Mouse (Mus musculus): ENCODE data around the gene Ltb4r2.
A peak's percentile ranks its signal among the peaks of the same experiment; 100 is the strongest.

Ltb4r2 gene

GRCm38 (mm10) chr14:55761163-55761562, at the start of gene Ltb4r2:
Gene Ltb4r2 (plus strand): TSS chr14:55761428.
- no peak for DNase-seq (ENCODE audit: low spot score in 2 of 2)

GRCm38 (mm10) chr14:55711786-55712185, 49.4 kb upstream of the Ltb4r2 start:
- DNase-seq (ENCODE audit: low spot score in 2 of 2): no peak

DNA sequence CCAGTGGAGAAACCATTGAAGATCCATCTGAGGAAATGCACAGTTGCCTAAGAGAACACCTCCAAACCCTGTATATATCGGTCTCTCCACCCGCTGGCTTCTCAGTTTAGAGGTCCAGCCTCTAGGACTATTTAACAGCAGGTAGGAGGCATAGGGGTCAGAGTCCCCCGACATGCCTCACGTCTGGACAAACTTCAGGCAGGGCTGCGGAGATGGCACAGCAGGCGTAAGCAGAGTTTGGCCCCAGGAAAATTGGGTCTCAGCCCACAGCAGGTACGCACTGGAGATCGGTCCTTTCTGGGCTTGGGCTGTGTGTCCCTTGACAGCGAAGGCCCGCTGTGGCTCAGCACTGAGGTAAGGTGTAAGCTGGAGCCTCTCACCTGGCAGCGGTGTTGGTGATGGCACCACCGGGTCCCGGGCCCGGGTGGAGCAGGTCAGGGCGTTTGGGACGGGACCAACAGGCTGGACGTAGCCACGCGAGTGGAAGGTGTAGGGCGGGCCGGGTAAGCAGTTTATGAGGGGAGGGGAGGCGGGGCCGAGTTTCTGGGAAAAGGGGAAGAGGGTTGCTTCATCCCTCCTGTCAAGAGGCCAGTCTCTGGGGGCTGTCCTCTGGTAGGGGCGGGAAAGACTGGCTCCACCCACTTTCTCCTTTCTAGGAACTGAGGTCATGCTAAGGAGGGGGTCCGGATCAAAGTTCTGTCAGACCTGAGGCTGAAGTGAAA, 48.1 kb upstream of the Ltb4r2 start:
- no peak for DNase-seq (ENCODE audit: low spot score in 2 of 2)

- DNase-seq (ENCODE audit: low spot score in 2 of 2): no peak
Measured at GRCm38 (mm10) chr14:55713729-55714122, 47.5 kb upstream of the Ltb4r2 start, which contains the start of gene Tgm1. Gene Tgm1 (minus strand): TSS chr14:55713926.

DNA sequence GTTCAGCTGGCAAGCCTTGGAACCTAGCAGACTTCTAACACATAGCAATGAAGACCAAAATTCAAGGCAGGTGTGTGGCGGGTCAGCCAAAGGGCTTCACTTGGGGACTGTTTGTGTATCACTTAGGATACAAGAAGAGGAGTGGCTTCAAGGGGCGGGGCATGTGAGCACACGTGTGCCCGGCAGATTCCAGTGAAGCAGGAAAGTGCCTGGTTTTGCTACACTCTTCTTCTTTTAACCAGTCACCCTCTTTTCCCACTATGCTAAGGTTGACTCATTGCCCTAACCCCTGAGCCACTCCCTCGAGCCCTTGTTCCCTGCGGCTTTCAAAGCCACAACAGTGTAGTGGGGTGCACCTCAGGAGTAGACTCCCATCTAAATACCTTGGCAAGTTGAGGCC, 46.3 kb upstream of the Ltb4r2 start:
- no peak for DNase-seq (ENCODE audit: low spot score in 2 of 2)

DNA sequence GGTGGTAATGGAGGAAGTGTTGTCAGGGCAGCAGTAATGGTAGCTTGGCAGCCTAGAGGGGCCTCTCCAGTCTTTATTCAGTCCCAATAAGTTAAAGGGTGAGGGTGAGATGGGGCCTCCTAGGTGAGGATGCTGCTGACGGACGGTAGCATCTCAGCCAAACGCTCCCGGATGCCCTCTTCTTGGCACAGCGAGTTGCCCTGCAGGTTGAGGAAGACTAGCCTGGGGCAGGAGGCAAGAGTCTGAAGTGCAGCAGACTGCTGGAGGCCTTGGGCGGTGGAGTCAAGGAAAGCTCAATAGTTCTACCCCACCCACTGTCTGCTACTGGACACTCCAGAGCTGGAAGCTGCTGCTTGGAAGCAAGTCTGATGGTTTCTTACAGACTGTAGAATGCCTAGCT, 45.0 kb upstream of the Ltb4r2 start:
- DNase-seq (ENCODE audit: low spot score in 2 of 2): no peak

DNA sequence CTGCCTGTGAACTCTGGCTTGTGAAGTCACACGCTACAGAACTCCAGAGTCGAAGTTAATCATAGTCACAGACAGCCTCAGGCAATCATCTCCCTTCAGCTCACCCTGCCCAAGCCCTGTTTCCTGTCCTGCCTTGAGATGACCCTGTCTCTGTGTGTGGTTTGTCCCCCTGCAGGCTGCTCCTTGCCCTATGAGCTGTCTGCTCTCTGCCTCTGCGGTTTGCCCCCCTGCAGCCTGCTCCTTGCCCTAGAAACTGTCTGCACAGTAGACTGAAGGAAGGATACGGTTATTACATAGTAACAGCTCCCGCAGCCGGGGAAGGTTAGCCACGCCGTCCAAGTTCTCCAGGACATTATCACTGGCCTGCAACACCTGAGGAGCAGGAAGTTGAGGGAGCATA, 44.3 kb upstream of the Ltb4r2 start:
- no peak for DNase-seq (ENCODE audit: low spot score in 2 of 2)

GRCm38 (mm10) chr14:55719737-55720136, 41.5 kb upstream of the Ltb4r2 start:
- no peak for DNase-seq (ENCODE audit: low spot score in 2 of 2)

GRCm38 (mm10) chr14:55720666-55721065, 40.6 kb upstream of the Ltb4r2 start:
- no peak for DNase-seq (ENCODE audit: low spot score in 2 of 2)

GRCm38 (mm10) chr14:55721076-55721475, 40.2 kb upstream of the Ltb4r2 start:
- DNase-seq (ENCODE audit: low spot score in 2 of 2): no peak

- DNase-seq (ENCODE audit: low spot score in 2 of 2): peak; percentile 96 to 97
Measured at GRCm38 (mm10) chr14:55721700-55722437, 39.4 kb upstream of the Ltb4r2 start, which contains the start of gene Rabggta. Gene Rabggta (minus strand): TSS chr14:55722263.

- no peak for DNase-seq (ENCODE audit: low spot score in 2 of 2)
Measured at GRCm38 (mm10) chr14:55722438-55722945, 38.7 kb upstream of the Ltb4r2 start.

DNA sequence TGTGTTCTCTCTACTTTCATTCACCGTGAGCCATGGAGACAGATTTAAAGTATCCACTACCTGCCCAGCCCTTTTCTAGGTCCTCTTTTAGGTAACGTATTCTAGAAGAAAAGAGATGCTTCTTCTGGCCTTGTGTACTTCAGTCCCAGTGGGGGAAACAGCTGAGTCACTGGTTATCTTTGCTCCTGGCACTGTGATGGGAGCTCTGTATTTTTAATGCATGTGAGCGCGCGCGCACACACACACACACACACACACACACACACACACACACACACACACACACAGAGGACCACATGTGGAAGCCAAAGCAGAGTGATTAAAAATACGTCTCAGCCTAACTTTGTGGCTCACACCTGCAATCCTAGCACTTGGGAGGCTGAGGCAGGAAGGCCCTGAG, 37.8 kb upstream of the Ltb4r2 start:
- no peak for DNase-seq (ENCODE audit: low spot score in 2 of 2)

- peak; percentile 76 to 82 for DNase-seq (ENCODE audit: low spot score in 2 of 2)
Measured at GRCm38 (mm10) chr14:55724411-55724871, 36.8 kb upstream of the Ltb4r2 start.

DNA sequence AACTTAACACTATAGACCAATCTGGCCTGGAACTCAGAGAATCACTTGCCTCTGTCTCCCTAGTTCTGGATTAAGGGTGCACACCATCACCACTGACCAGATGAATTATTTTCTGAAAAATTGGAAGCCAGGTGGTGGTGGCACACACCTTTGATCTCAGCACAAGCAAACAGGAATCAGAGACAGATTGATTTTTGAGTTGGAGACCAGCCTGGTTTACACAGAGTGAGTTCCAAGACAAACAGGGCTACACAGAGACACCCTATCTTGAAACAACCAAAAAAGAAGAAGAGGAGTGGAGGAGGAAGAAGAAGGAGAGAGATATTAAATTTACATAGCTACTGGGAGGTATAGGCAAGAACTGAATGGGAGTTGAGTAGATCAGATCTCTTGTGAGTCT, 35.0 kb upstream of the Ltb4r2 start:
- DNase-seq (ENCODE audit: low spot score in 2 of 2): no peak

DNA sequence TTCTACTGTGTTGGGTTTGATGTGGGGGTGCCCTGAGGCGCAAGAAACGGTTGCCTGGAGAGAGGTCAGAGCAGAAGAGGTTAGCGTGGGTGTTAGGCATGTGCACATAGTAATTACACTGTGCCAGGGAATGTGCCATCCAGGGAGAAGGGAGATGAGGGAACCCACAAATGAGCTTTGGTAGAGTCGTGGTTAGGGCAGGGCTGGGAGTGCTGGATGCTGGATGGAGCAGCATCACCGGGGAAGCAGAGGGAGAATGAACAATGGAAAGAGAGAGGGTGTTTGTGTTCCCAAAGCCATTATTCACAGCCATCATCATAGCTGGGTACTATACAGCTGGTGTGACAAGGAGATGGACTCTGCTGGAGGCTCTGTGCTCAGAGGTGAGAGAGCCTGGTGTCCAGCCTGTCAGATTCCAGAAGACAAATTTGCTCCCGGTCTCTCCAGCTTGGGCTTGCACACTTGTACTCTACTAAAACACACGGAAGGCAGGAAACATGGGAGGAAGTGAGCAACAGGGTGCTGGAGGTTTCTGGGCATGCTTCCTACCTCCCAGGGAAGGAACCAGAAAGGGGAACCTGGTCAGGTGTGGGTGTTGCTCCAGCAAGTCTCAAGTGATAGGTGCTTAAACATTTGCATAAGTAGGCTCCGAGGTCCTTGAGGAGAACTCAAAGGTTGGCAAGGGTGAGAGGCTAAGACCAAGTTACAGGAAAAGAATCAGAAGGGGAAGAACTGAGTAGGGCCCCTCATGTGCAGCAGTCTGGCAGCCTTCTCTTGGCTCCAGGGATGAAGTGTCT, 33.1 kb upstream of the Ltb4r2 start:
- DNase-seq (ENCODE audit: low spot score in 2 of 2): no peak

DNA sequence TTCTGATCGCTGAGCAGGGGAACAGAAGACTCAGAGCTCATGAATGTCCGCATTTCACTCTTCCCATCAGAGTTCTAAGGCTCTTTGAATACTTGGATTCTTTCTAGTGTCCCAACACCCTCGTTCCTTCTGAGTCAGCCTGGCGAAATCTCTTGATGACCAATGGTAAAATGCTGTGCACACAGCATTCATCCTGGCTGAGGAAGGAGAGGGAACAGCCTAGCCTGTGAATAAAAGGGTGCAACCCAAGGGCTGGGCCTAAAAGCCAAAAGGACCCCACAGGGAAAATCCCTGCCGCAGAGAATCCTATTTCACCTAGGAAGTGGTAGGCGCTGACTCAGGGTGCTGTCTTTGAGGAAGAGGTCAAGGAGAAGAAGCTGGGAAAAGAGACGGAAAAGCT, 31.1 kb upstream of the Ltb4r2 start:
- no peak for DNase-seq (ENCODE audit: low spot score in 2 of 2)

GRCm38 (mm10) chr14:55730531-55731032, 30.6 kb upstream of the Ltb4r2 start:
- DNase-seq (ENCODE audit: low spot score in 2 of 2): no peak

- DNase-seq (ENCODE audit: low spot score in 2 of 2): no peak
Measured at GRCm38 (mm10) chr14:55733889-55734288, 27.3 kb upstream of the Ltb4r2 start.

GRCm38 (mm10) chr14:55734869-55735268, 26.4 kb upstream of the Ltb4r2 start:
- DNase-seq (ENCODE audit: low spot score in 2 of 2): no peak

DNA sequence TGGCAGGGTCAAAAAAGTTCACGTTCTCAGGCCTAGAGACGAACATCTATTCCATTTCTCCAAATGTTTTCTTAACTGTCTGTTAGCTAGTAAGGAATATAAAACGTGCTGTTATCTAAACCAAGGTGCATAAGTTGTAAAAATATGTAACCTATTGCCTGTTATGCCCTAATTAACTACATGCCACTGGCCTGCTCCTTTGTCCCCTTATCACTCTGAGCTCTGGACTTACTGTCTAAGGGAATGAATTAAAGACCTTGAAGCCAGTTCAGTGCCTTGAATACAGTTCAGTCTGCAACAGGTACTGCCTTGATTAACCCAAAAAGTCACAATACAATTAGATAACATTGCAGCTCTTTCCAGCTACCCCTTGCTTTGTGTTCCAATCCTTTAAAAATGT, 25.9 kb upstream of the Ltb4r2 start:
- no peak for DNase-seq (ENCODE audit: low spot score in 2 of 2)

GRCm38 (mm10) chr14:55735758-55736157, 25.5 kb upstream of the Ltb4r2 start:
- DNase-seq (ENCODE audit: low spot score in 2 of 2): no peak

Measured in thymus, postnatal 10 days (tissue).